Mouse (Mus musculus) 416B (cell line): ENCODE measurements around the gene Serinc3.
"Not testable (repeated sequence)": the region's sequence is repeated elsewhere in the genome, so short reads cannot be mapped to it uniquely, and the experiment has no call there.

Experiments used
- DNase-seq: peaks from one replicate; pipeline ENCODE4 v3.0.0; 2011; ENCODE audit warnings: low read depth

The Serinc3 gene

GRCm38 (mm10) chr2:163631223-163631622 is 13.7 kb downstream of the Serinc3 start:
- DNase-seq, result no peak

DNA sequence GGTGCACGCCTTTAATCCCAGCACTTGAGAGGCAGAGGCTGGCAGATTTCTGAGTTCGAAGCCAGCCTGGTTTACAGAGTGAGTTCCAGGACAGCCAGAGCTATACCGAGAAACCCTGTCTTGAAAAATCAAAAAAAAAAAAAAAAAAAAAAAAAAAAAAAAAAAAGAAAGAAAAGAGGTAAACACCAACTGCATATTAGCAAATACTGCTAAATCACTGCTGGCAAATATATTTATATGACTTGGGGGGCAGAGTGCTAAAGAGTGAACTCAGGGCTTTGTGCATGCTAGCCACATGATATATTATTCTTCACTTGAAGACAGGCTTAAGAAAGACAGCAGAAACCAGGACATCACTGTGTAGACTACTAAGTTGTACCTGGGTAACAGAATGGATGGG is 23.5 kb downstream of the Serinc3 start:
- DNase-seq, result not testable (repeated sequence)

DNA sequence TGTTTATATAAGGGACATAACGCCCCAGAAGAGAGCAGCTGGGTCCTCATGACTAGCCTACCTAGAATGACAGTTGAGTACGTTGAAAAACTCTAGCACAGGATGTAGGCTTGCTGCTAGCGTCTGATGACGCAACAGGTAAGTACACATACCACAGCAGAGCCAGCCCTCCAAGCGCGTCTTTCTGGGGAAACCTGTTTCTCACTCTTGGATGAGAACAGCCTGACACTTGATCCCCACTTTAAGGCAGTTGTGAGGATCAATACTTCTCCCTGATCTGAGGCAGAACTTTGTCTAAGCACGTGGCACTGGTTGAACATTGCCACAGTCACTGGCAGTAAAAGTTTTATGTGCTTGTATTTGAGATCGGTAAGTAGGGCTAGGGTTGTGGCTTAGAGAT is 24.5 kb downstream of the Serinc3 start:
- DNase-seq, result peak; percentile 72

- no peak for DNase-seq
These were observed 27.1 kb downstream of the Serinc3 start for GRCm38 (mm10) chr2:163617874-163618273.

DNA sequence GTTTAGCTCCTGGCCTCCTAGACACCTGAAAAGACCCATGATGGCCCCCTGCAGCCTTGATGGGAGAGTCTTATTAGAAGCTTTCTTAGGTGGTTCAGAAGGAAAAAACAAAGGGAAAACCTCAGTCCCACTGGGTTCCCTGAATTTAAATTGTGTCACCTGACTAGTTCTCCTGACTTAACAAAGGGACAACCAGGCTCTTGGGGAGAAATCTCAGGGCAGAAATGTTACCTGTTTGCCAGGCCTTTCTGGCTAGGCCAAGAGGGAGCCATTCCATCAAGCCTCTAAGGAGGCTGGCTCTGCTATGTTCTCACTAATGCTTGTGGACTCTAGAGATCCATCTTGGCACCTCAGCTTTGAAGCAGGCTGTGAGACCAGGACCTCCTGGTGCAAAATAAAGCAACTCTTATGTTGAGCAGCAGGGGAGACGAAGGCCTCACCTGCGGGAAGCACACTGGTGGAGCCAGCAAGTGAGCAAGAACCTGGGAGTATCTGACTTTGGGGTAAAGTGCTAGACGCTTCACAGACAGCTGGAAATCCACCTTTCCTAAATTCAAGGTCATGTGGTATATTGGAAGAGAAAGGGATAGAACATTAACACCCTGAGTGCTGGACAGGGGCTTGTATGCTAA is 27.6 kb downstream of the Serinc3 start:
- DNase-seq, result no peak

DNA sequence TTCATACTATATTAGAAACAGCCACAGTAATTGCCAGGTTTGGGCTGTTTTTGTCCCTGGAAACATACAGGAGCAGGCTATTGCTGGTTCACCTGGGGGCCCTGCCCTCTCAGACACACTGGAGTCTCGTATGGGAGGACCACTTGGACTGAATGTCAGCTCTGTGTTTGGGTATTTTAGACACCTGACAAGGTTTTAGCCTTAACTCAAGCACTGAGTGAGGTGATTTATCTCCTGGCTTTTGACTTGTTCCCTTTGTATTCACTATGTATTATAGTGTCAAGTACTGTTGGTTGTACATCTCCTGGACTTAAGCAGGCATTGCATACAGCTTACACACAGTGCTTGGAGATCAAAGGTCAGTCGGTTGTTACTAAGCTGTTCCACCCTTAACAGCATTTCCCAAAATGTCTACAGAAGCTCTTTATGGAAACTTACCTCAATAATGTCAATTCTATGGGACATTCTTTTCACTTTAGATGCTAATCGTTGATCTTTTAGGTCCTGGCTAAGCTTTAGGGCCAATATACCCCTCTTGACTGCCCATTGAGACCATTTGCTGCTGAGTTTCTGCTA is 28.2 kb downstream of the Serinc3 start:
- DNase-seq, result peak; percentile 56

- DNase-seq, result no peak
These were observed 28.9 kb downstream of the Serinc3 start for GRCm38 (mm10) chr2:163615906-163616651.

DNA sequence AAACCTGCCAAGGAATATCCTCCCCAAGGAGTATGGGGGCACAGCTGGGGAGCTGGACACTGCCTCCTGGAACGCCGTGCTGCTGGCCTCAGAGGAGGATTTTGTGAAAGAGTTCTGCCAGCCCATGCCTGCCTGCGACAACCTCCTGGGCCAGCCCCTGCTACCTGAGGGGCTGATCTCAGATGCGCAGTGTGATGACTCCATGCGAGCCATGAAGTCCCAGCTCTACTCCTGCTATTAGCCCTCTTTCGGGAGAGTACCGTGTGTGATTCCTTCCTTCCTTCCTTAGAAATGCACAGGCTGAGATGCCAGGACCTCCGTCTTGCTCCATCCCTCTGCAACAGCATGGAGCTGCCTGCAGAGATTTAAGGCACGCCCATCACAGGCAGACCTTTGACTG is 29.5 kb downstream of the Serinc3 start:
- DNase-seq, result no peak

DNA sequence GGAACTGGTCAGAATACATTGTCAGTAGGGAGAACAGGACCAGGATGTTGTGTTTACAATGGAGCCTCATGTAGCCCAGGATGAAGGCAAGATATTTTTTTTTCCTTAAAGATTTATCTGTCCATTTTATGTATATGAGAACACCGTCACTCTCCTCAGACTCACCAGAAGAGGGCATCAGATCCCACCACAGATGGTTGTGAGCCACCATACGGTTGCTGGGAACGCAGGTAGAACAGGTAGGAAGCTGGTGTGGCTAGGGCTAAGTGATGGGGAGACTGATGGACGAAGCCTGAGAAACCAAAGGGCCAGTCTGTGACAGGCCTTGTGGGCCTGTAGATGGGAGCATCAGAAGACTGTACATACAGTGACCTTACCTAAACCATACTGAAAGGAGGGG is 30.9 kb downstream of the Serinc3 start:
- no peak for DNase-seq

GRCm38 (mm10) chr2:163613206-163613605 is 31.7 kb downstream of the Serinc3 start:
- no peak for DNase-seq

DNA sequence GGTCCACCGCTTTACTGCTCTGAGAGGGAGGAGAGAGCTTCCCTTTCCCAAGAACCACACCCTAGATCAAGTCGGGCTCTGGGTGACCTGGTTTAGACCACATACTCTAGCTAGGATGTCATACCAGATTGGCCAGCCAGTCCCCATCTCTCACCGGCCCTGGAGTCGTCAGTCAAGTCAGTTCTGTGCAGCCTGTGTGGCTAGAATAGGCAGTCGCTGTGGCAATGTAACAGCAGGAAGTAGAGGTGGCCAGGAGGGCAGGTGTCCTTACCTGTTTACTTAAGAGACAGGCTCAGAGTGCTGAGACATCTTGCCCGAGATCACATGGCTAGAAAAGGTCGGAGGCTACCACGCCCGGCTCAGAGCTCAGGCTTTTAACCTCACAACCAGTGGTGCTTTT is 33.8 kb downstream of the Serinc3 start:
- DNase-seq, result no peak

DNA sequence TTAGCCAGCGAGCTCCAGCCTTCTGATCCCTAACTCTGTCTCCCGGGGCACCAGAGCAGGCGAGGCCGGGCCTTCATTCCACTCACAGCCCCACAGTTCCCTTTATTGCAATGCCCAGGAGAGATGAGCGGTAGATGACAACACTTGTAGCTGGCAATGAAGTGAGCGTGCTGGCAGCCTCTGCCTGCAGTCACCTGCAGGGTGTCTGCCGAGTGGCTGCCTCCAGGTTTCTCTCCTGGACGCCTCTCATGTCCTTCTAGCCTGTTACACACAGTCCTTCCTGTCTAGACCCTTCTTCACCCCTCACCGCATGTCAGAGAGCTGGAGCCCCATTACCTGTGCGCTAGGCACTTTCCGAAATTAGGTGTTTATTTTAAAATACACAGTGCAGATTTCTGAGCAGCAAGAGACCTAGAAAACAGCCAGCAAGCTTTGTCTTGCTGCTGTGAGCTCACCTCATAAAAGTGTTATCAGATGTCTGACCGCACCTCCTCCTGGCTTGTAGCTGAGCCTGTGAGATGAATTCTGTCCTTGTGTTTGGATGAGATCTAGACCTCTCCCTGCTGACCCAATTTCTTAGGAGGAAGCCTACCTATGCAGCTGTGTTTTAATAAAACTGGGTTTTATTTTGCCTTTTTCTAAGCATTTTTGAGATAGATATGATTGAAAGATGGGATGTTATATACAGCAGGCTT is 35.5 kb downstream of the Serinc3 start:
- DNase-seq, result no peak

GRCm38 (mm10) chr2:163608008-163608407 is 36.9 kb downstream of the Serinc3 start:
- DNase-seq, result no peak

GRCm38 (mm10) chr2:163606161-163606560 is 38.8 kb downstream of the Serinc3 start:
- DNase-seq, result no peak

DNA sequence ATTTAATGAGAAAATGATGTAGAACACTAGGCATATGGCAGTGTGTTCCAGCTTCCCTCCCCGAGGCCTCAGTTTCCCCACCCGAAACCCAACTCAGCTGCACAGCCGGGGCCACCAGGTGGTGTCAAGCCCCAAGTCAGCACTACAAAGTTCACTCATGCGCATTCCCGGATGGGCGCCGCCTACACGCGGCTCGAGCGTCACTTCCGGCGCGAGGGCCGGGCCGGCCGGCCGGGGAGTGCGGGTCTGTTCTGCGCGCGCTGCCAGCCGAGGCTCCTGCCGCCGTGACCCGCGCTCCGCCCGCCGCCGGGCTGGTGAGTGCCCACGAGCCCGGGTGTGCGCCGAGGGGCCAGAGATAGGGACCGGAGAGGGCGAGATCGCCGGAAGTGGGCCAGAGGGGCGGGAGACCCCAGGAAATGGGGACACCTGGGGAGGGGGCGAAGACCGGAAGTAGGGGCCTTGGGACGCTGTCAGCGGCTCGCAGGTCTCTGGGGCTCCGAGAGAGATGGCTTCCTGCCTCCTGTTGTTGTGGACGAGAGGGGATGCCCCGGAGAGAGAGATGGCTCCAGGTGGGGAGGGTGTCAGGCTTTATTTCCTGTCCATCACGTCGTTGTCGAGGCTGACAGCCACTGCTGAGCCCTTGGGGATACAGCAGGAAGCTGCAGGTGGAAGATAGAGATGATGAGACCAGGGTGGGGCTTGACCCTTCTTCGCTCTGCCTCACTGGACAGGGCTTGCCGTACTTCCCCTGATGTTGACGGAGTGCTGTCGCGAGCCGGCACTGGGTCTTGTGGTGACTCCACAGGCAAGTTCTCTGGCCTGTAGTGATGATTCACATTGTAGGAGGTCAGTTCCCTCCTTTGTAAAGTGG is 42.6 kb downstream of the Serinc3 start, which contains the start of gene Ttpal:
Ttpal (plus strand) TSS at position 214 of the 871 bp plus-strand sequence.
- peak; percentile 85 for DNase-seq

DNA sequence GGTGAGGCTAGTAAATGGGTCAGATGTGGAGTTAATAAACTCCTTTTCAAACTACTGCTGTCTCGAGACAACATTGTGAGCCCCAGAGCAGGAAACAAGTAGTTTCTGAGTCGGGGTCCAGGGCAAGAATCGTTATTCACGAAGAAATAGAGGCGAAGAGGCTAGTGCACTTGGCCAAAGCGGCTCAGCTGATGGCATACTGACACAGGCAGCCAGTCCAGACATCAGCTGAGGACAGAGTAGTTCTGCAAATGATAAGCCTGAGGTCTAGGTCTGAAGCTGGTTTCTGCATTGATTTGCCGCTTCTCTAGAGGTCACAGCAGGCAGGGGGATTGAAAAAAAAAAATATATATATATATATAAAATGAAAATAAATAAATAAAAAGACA is 43.2 kb downstream of the Serinc3 start:
- no peak for DNase-seq

GRCm38 (mm10) chr2:163601066-163601465 is 43.9 kb downstream of the Serinc3 start:
- no peak for DNase-seq

DNA sequence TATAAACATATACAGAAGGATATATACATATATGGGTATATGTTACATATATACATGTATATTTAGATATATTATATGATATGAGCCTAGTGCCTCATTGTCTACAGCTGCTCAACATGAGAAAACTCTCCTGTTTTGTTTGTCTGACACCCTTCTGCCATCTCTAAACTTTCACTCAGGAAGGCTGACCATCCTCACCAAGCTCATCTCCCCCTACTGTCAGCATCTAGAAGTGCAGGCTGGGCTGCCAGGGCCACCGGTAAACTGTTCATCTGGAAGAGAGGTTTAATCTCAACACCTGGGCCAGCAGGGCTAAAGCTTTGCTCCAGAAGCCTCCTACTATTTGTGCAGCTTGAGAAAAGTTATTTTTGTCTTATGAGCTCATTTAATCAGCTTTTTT is 45.7 kb downstream of the Serinc3 start:
- peak; percentile 69 for DNase-seq

DNA sequence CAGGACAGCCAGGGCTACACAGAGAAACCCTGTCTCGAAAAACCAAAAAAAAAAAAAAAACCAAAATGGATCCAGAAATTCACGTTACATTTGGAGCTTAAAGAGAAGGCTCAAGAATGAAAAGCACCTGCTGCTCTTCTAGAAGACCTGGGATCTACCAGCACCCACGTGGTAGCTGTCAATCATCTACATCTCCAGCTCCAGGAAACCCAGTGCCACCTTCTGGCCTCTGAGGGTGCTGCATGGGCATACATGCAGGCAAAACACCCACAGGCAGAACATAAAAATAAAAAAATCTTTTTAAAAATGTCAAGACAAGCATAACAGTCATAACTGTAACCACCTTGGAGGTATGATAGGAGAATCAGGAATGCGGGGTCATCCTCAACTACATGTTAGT is 47.3 kb downstream of the Serinc3 start:
- peak; percentile 82 for DNase-seq

DNA sequence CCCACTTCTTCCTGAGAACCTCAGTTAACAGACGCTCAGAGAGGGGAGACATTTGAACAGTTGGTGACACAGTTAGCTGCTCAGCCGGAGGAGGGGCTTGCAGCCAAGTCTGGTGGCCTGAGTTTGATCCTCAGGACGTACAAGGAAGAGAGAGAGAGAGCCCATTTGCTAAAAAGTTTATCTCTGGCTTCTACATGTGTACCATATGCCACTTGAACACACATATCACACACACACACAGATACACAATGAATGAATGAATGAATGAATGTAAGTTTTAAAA is 48.1 kb downstream of the Serinc3 start:
- no peak for DNase-seq

GRCm38 (mm10) chr2:163596057-163596872 is 48.7 kb downstream of the Serinc3 start:
- DNase-seq, result peak; percentile 71
